Mouse (Mus musculus): Measurements from ENCODE around the gene Gfi1b. TPM values are rescaled to one million over a fixed set of nuclear protein-coding genes. Genes with fewer than 3 reads are reported as not detected.

Gene Gfi1b
- polyA plus RNA-seq, 1 experiment: not detected

DNA sequence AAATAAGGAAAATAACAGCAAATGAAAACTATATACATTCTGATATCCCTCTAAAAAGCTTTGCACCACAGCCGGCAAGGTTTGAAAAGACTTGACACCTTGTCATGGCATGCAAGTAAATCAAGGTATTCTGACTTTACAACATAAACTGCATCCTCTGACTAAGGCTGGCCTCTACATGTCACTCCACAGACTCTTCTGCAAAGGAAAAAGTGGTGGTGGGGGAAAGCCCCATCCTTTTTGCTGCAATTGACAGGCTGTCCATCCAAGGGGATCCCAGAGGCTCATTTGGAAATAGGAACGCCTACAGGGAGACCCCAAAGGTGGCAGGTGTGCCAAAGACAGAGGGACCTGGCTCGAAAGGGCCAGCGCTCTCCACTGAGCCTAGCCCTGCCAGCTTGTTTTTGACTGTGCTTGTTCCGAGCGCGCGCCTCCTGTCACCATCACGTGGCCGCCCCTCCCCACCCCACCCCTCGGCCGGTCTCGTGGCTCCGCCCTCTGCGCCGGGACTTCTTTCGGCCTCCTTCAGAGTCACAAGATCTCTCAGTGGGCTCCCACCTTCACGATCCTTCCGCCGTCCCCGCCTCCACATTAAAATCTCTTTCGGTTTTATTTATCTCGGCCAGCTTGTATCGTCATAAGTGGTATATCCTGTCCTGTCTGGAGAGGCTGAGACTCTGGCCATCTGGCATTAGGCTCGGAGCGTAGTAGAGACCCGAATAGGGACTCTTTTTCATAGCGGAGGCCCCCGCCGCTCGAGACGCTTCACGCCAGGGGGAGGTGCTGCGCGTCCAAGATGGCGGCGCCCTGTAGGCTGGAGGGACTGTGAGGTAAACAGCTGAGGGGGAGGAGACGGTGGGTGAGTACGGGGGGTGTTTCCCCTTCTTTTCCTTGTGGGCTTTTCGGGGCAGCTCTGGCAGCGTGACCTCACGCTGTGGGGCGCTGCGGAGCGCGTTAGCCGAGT lies 19.0 kb upstream of the Gfi1b start, which contains the start of gene Tsc1:
Gene Tsc1, plus strand, starts transcription at position 768 of the 964 bp plus-strand sequence.
- peaks cover 41% of the 10 kb centered on the region for H3K79me2 ChIP-seq (ENCODE audit: control insufficient read depth, insufficient read depth)
- H3K27me3 ChIP-seq (ENCODE audit: control insufficient read depth, insufficient read depth, insufficient read length): no peaks in the 10 kb centered on the region
- peak within 1 kb of the TSS; percentile 21 for H3ac ChIP-seq (ENCODE audit: control insufficient read depth, insufficient read length)
- H3K36me3 ChIP-seq (ENCODE audit: control insufficient read depth, insufficient read depth): no peaks in the 10 kb centered on the region
- H3K4me3 ChIP-seq: peak within 1 kb of the TSS; percentile 67
- peak within 1 kb of the TSS; percentile 98 for H3K4me2 ChIP-seq (ENCODE audit: low read depth)
- no peak for TF ChIP-seq TCF3 (IDR thresholded peaks at IDR 0.05; ENCODE audit: insufficient read length, low read depth)
- no peak for TF ChIP-seq SRF (IDR thresholded peaks at IDR 0.05; ENCODE audit: control insufficient read depth, insufficient read length, low read depth)
- TF ChIP-seq POLR2A (IDR thresholded peaks at IDR 0.05; ENCODE audit: insufficient read length, low read depth): peak; percentile 79
- TF ChIP-seq E2F4 (IDR thresholded peaks at IDR 0.05; ENCODE audit: insufficient read depth): peak; percentile 21
- peak in 2 of 3 experiments; percentile 15 to 42 for TF ChIP-seq MYOD1 (IDR thresholded peaks at IDR 0.05; ENCODE audit: control insufficient read depth in 1 of 3, insufficient read length in 2 of 3, low read depth in 2 of 3)
- TF ChIP-seq TCF12 (IDR thresholded peaks at IDR 0.05; ENCODE audit: insufficient read depth, poor library complexity, severe bottlenecking): no peak
- no peak for TF ChIP-seq CEBPB (IDR thresholded peaks at IDR 0.05; ENCODE audit: insufficient read depth, poor library complexity, severe bottlenecking)
- no peak for TF ChIP-seq MAX (IDR thresholded peaks at IDR 0.05; ENCODE audit: low read depth)
- peak; percentile 45 for TF ChIP-seq REST (IDR thresholded peaks at IDR 0.05; ENCODE audit: insufficient read depth, insufficient read length)
- peak; percentile 79 for TF ChIP-seq POLR2AphosphoS2 (IDR thresholded peaks at IDR 0.05; ENCODE audit: insufficient read length, low read depth)
- TF ChIP-seq USF1 (IDR thresholded peaks at IDR 0.05; ENCODE audit: low read depth): peak; percentile 81
- TF ChIP-seq MYOG (IDR thresholded peaks at IDR 0.05; ENCODE audit: control insufficient read depth in 1 of 3, insufficient read depth in 1 of 3, insufficient read length in 2 of 3, low read depth in 2 of 3): peak in 1 of 3 experiments; percentile 61

DNA sequence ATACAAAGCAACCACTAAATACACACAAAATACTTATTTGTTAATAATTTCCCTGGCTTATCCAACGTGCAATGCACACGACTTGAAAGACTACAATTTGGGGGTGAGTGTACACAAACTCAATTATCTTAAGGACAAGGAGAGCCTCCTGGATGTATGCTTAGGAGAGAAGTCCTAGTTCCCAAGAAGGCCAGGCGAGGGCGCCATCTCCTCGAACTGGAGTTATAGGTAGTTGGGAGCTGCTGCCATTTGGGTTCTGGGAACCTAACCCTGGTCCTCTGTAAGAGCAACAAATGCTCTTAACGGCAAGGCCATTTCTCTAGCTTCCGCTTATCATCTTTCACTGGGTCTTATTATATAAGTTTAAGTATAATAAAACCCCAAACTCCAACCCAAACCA lies 18.0 kb upstream of the Gfi1b start:
- Histone ChIP-seq H3K27me3 (ENCODE audit: control insufficient read depth, insufficient read depth, insufficient read length) (no peaks in the 10 kb centered on the region), H3K36me3 (ENCODE audit: control insufficient read depth, insufficient read depth) (no peaks in the 10 kb centered on the region), H3K4me2 (ENCODE audit: low read depth) (no peak overlapping the region), H3K79me2 (ENCODE audit: control insufficient read depth, insufficient read depth) (peaks cover 32% of the 10 kb centered on the region), H3K4me3 (no peak overlapping the region), H3ac (ENCODE audit: control insufficient read depth, insufficient read length) (no peak overlapping the region)
- TF ChIP-seq E2F4 (IDR thresholded peaks at IDR 0.05; ENCODE audit: insufficient read depth) (no peak), USF1 (IDR thresholded peaks at IDR 0.05; ENCODE audit: low read depth) (no peak), SRF (IDR thresholded peaks at IDR 0.05; ENCODE audit: control insufficient read depth, insufficient read length, low read depth) (no peak), MAX (IDR thresholded peaks at IDR 0.05; ENCODE audit: low read depth) (no peak), REST (IDR thresholded peaks at IDR 0.05; ENCODE audit: insufficient read depth, insufficient read length) (no peak), MYOD1 (IDR thresholded peaks at IDR 0.05; ENCODE audit: control insufficient read depth in 1 of 3, insufficient read length in 2 of 3, low read depth in 2 of 3) (no peak), POLR2A (IDR thresholded peaks at IDR 0.05; ENCODE audit: insufficient read length, low read depth) (no peak), TCF12 (IDR thresholded peaks at IDR 0.05; ENCODE audit: insufficient read depth, poor library complexity, severe bottlenecking) (no peak), CEBPB (IDR thresholded peaks at IDR 0.05; ENCODE audit: insufficient read depth, poor library complexity, severe bottlenecking) (no peak), MYOG (IDR thresholded peaks at IDR 0.05; ENCODE audit: control insufficient read depth in 1 of 3, insufficient read depth in 1 of 3, insufficient read length in 2 of 3, low read depth in 2 of 3) (no peak), POLR2AphosphoS2 (IDR thresholded peaks at IDR 0.05; ENCODE audit: insufficient read length, low read depth) (no peak), TCF3 (IDR thresholded peaks at IDR 0.05; ENCODE audit: insufficient read length, low read depth) (no peak)

DNA sequence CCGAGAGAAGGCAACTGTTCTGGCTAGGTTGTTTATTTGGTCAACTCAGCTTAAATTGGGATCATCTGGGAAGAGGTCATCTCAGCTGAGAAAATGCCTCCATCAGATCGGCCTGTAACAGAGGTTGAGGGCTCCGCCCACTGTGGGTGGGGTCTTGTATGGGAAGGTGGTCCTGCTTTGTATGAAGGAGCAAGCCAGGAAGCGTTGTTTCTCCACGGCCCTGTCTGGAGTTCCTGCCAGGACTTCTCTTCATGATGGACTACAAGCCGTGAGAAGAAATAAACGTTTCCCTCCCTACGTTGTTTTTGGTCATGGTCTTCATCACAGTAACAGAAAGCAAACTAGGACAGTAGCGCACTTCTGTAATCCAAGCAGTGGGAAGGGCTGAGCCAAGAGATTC lies 17.1 kb upstream of the Gfi1b start:
- Histone ChIP-seq H3K27me3 (ENCODE audit: control insufficient read depth, insufficient read depth, insufficient read length) (peaks cover under 1% of the 10 kb centered on the region), H3K4me3 (no peak overlapping the region), H3K4me2 (ENCODE audit: low read depth) (no peak overlapping the region), H3K36me3 (ENCODE audit: control insufficient read depth, insufficient read depth) (no peaks in the 10 kb centered on the region), H3ac (ENCODE audit: control insufficient read depth, insufficient read length) (no peak overlapping the region), H3K79me2 (ENCODE audit: control insufficient read depth, insufficient read depth) (peaks cover 23% of the 10 kb centered on the region)
- TF ChIP-seq SRF (IDR thresholded peaks at IDR 0.05; ENCODE audit: control insufficient read depth, insufficient read length, low read depth): no peak
- TF ChIP-seq TCF3 (IDR thresholded peaks at IDR 0.05; ENCODE audit: insufficient read length, low read depth): no peak

DNA sequence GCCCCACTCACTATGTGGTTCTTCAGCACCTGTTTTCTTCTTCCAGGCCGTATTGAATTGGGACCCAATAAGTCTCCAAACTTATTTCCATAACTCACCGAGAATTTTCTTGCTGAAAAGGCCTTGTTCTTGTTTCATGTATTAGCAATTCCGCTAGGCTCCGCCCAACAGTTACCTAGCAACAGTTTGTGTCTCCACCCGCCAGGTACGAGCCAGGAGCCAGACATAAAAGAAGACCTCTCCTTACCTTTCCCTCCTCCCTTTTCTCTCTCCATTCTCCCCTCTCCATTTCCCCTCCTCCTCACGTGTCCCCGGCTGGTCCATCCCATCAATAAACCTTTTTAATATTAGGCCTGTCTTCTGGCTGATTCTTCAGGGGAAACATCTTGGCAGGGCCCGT lies 16.6 kb upstream of the Gfi1b start:
- peaks cover 18% of the 10 kb centered on the region for H3K79me2 ChIP-seq (ENCODE audit: control insufficient read depth, insufficient read depth)
- no peak overlapping the region for H3K4me2 ChIP-seq (ENCODE audit: low read depth)
- peaks cover 4% of the 10 kb centered on the region for H3K27me3 ChIP-seq (ENCODE audit: control insufficient read depth, insufficient read depth, insufficient read length)
- H3K36me3 ChIP-seq (ENCODE audit: control insufficient read depth, insufficient read depth): no peaks in the 10 kb centered on the region
- no peak overlapping the region for H3ac ChIP-seq (ENCODE audit: control insufficient read depth, insufficient read length)
- H3K4me3 ChIP-seq: no peak overlapping the region
- TF ChIP-seq REST (IDR thresholded peaks at IDR 0.05; ENCODE audit: insufficient read depth, insufficient read length) (no peak), E2F4 (IDR thresholded peaks at IDR 0.05; ENCODE audit: insufficient read depth) (no peak), CEBPB (IDR thresholded peaks at IDR 0.05; ENCODE audit: insufficient read depth, poor library complexity, severe bottlenecking) (no peak)
